Mouse (Mus musculus): Measurements from ENCODE around the gene Dnmt3b. TPM values are rescaled to one million over a fixed set of nuclear protein-coding genes. Genes with fewer than 3 reads are reported as not detected.

The Dnmt3b gene
- total and polyA plus RNA-seq, 3 experiments = 5.3 to 9.4 (median 8.4) TPM

GRCm38 (mm10) chr2:153631976-153632870, 17.0 kb upstream of the Dnmt3b start, which contains the start of gene Commd7:
Commd7 (minus strand) TSS chr2:153632781.
- H3K79me2 ChIP-seq (replicated peaks; ENCODE audit: control insufficient read depth, extremely low read depth, insufficient read depth, poor library complexity, severe bottlenecking) = peaks cover 14% of the 10 kb centered on the region; the same call in 1 of the 2 replicates
- H3K27ac ChIP-seq (ENCODE audit: insufficient read depth, low read depth) = peak within 1 kb of the TSS; percentile 59
- in situ Hi-C loops (cut with MboI; ENCODE audit: low pct_ligation_motif_present, low pct_unique_long_range_greater_than_20kb, low sequenced_read_pairs) = no loop called here
- no peaks in the 10 kb centered on the region for H3K9me3 ChIP-seq (replicated peaks; ENCODE audit: low read length)
- no peaks in the 10 kb centered on the region for H3K27me3 ChIP-seq (replicated peaks)
- TF ChIP-seq CHD2 (IDR thresholded peaks at IDR 0.05; ENCODE audit: low read length) = peak; percentile 1; the same call in 1 of the 2 replicates
- peak; percentile 43; the same call in 1 of the 2 replicates for TF ChIP-seq MYC (IDR thresholded peaks at IDR 0.05; ENCODE audit: low read depth, low read length)
- peak; percentile 64 for TF ChIP-seq NELFE (IDR thresholded peaks at IDR 0.05; ENCODE audit: low read depth, low read length)
- no peak for TF ChIP-seq USF1 (IDR thresholded peaks at IDR 0.05; ENCODE audit: low read depth, low read length)
- TF ChIP-seq ELF1 (IDR thresholded peaks at IDR 0.05; ENCODE audit: low read depth, low read length) = peak; percentile 85
- TF ChIP-seq ZKSCAN1 (IDR thresholded peaks at IDR 0.05; ENCODE audit: borderline replicate concordance, low read depth, low read length) = no peak
- peak; percentile 84 for TF ChIP-seq NRF1 (IDR thresholded peaks at IDR 0.05; ENCODE audit: low read depth, low read length)
- no peak for TF ChIP-seq MAX (IDR thresholded peaks at IDR 0.05; ENCODE audit: low read length)
- TF ChIP-seq BHLHE40 (IDR thresholded peaks at IDR 0.05; ENCODE audit: low read depth, low read length) = peak; percentile 82
- peak; percentile 70; the same call in 1 of the 2 replicates for TF ChIP-seq TCF12 (IDR thresholded peaks at IDR 0.05; ENCODE audit: low read depth, low read length)
- peak; percentile 83 for TF ChIP-seq ZMIZ1 (IDR thresholded peaks at IDR 0.05; ENCODE audit: low read depth, low read length)
- no peak; the same call in 1 of the 2 replicates for TF ChIP-seq SIN3A (IDR thresholded peaks at IDR 0.05; ENCODE audit: low read length)
- peak; percentile 70 for TF ChIP-seq POLR2A (IDR thresholded peaks at IDR 0.05; ENCODE audit: low read depth, low read length)
- TF ChIP-seq ZC3H11A (IDR thresholded peaks at IDR 0.05; ENCODE audit: low read depth, low read length) = peak; percentile 42; the same call in 1 of the 2 replicates
- peak; percentile 71 for TF ChIP-seq HCFC1 (IDR thresholded peaks at IDR 0.05; ENCODE audit: low read depth, low read length)
- TF ChIP-seq UBTF (IDR thresholded peaks at IDR 0.05; ENCODE audit: low read depth, low read length) = peak; percentile 92
- TF ChIP-seq KAT2A (IDR thresholded peaks at IDR 0.05; ENCODE audit: insufficient replicate concordance, low read length) = 0 out of 2 replicates have a peak, but pooled peaks have one; percentile 9
- TF ChIP-seq MXI1 (IDR thresholded peaks at IDR 0.05; ENCODE audit: low read depth, low read length) = peak; percentile 90
- TF ChIP-seq MEF2A (IDR thresholded peaks at IDR 0.05; ENCODE audit: borderline replicate concordance, low read depth, low read length) = no peak
- peak; percentile 84 for TF ChIP-seq ZNF384 (IDR thresholded peaks at IDR 0.05; ENCODE audit: low read depth, low read length)
- H3K4me3 ChIP-seq (replicated peaks in 1 of 3; ENCODE audit: low read depth in 2 of 3, low read length in 2 of 3, poor library complexity in 1 of 3) = peak within 1 kb of the TSS; percentile 67 to 86 (median 75)
- dilution Hi-C loops (cut with MboI; ENCODE audit: extremely low pct_ligation_motif_present, extremely low pct_unique_long_range_greater_than_20kb, low sequenced_read_pairs) = no loop called here
- peaks cover 10 to 24% of the 10 kb centered on the region in 2 experiments for H3K36me3 ChIP-seq (replicated peaks in 1 of 2; ENCODE audit: control insufficient read depth in 1 of 2, insufficient read depth in 1 of 2, low read length in 1 of 2)
- peaks cover 0 to 21% of the 10 kb centered on the region in 2 experiments; a peak in 2 of 4 replicates for H3K4me1 ChIP-seq (ENCODE audit: control insufficient read depth in 1 of 2, insufficient read depth in 2 of 2)
- H3K9ac ChIP-seq (ENCODE audit: insufficient read depth, low read depth) = peak within 1 kb of the TSS; percentile 90
- peak; percentile 77 for DNase-seq (ENCODE audit: extremely low read depth)
- H3K4me2 ChIP-seq (ENCODE audit: insufficient read depth, low read depth, poor library complexity, severe bottlenecking) = peak within 1 kb of the TSS; percentile 97
